Mouse (Mus musculus): Measurements from ENCODE around the gene Mpnd. TPM values are rescaled to one million over a fixed set of nuclear protein-coding genes. Genes with fewer than 3 reads are reported as not detected.

Mpnd gene
- polyA plus RNA-seq, 1 experiment from 2014 or later = 42.5 TPM

DNA sequence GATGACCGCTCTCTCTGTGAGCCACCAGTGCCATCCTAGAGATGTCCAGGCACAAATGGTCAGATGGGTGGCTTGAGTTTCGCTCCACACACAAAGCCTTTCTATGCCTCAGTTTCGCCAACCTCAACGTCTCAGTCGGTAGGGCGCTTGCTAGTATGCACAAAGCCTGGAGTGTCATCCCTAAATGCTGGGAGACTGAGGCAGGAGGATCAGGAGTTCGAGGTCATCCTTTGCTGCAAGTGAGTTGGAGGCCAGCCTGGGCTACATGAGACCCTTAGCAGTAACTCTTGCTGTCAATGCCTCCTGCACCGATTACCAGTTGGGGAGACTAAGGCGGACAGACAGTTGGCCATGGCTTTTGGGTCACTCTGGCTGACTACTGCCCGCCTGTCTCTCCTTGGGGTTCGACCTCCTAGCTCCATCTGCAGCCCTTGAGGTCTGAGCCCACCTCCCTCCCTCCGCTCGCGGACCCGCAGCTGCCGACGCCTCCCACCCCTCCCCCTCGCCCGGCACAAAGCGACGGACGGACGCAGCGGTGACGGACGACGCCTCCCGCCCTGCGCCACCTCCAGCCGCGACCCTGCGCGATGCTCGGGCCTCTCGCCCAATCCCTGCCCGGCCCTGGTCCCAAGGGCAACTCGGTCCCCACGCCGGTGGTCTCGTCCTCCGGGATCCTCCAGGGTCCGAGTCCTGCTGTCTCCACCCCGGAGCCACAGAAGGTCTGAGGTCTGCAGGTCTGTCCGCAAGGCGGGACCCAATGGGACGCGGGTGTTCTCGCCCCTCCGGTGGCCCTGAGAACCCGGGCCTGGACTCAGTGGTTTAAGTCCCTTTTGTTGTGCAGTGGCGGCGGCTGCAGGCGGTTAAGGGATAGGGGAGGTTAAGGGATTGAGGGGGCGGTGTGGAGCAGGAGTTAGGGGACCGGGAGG lies 35.3 kb upstream of the Mpnd start, which contains the start of gene Shd:
Shd (plus strand) TSS at position 502 of the 926 bp plus-strand sequence.
- 8% methylated on average over 55 of the region's 55 CpGs for WGBS
- Histone ChIP-seq H3K4me3 (ENCODE audit: low read depth, low read length) (peak within 1 kb of the TSS; percentile 45), H3K4me2 (peak within 1 kb of the TSS; percentile 75), H3K9ac (ENCODE audit: low read depth, low read length) (no peak within 1 kb of the TSS; the same call in 1 of the 2 replicates), H3K4me1 (replicated peaks; ENCODE audit: control insufficient read depth, insufficient read depth, low read length) (no peaks in the 10 kb centered on the region), H3K9me3 (ENCODE audit: control insufficient read depth, low read length) (no peaks in the 10 kb centered on the region), H3K27ac (ENCODE audit: low read depth, low read length) (no peak within 1 kb of the TSS), H3K27me3 (replicated peaks; ENCODE audit: control insufficient read depth, insufficient read depth, low read length) (peaks cover 41% of the 10 kb centered on the region), H3K36me3 (ENCODE audit: control insufficient read depth, insufficient read depth, low read length) (peaks cover 19% of the 10 kb centered on the region; the same call in 1 of the 2 replicates)
- DNase-seq (ENCODE audit: low spot score) = no peak
- ATAC-seq (replicated peaks; ENCODE audit: low FRiP score) = 0 out of 2 replicates have a peak, but pooled peaks have one; percentile 11

DNA sequence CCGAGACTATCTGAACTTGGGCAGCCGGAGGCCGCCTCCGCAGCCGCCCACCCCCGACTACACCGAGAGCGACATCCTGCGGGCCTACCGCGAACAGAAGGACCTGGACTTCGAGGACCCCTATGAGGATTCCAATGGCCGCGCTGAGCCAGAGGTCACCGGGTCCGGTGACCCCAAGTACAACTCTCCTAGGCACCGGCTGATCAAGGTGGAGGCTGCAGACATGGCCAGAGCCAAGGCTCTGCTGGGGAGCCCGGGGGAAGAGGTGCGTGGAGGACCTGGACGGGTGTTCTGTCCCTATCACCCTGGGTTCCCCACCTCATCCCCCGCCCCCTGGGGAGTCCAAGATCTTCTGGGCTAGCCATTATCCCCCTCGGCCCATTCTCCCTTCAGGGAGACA lies 34.1 kb upstream of the Mpnd start:
- WGBS = 30% methylated on average over 22 of the region's 22 CpGs
- no peaks in the 10 kb centered on the region for H3K9me3 ChIP-seq (ENCODE audit: control insufficient read depth, low read length)
- DNase-seq (ENCODE audit: low spot score) (no peak), ATAC-seq (replicated peaks; ENCODE audit: low FRiP score) (no peak)
- no peaks in the 10 kb centered on the region for H3K4me1 ChIP-seq (replicated peaks; ENCODE audit: control insufficient read depth, insufficient read depth, low read length)
- H3K9ac ChIP-seq (ENCODE audit: low read depth, low read length) = no peak overlapping the region
- peaks cover 41% of the 10 kb centered on the region for H3K27me3 ChIP-seq (replicated peaks; ENCODE audit: control insufficient read depth, insufficient read depth, low read length)
- H3K36me3 ChIP-seq (ENCODE audit: control insufficient read depth, insufficient read depth, low read length) = peaks cover 12% of the 10 kb centered on the region; the same call in 1 of the 2 replicates
- H3K4me2 ChIP-seq = peak overlapping the region; percentile 75; the same call in 1 of the 2 replicates
- H3K27ac ChIP-seq (ENCODE audit: low read depth, low read length) = no peak overlapping the region
- H3K4me3 ChIP-seq (ENCODE audit: low read depth, low read length) = no peak overlapping the region

DNA sequence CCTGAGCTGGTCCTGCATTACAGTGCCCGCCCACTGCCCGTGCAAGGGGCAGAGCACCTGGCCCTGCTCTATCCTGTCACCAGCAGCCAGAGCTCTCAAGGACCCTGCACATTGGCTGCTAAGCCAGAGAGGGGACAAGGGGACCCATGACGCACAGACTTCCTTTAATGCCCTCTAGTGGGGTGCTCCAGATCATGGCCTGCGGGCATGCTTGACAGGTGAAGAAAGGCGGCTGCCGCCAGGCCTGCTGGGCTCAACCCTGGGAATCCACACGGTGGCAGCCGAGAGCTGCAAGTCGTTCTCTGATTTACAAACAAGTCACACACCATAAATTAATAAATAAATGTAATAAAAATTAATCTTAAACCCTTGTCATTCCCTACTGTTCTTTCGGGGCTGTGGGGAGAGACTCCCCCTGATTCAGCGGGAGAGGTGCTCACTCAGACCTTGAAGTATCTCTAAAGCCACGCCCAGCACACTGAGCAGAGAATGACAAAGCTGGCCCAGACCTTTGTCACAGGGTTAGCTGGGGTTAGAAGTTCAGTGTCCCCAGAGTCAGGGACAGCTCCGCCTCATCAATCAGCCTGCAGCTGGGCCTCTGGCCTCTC lies 29.2 kb upstream of the Mpnd start:
- 17% methylated on average over 13 of the region's 13 CpGs for WGBS
- Histone ChIP-seq H3K4me3 (ENCODE audit: low read depth, low read length) (no peak overlapping the region), H3K27ac (ENCODE audit: low read depth, low read length) (no peak overlapping the region), H3K36me3 (ENCODE audit: control insufficient read depth, insufficient read depth, low read length) (no peaks in the 10 kb centered on the region), H3K4me2 (no peak overlapping the region), H3K27me3 (replicated peaks; ENCODE audit: control insufficient read depth, insufficient read depth, low read length) (peaks cover 19% of the 10 kb centered on the region), H3K4me1 (replicated peaks; ENCODE audit: control insufficient read depth, insufficient read depth, low read length) (no peaks in the 10 kb centered on the region), H3K9me3 (ENCODE audit: control insufficient read depth, low read length) (no peaks in the 10 kb centered on the region), H3K9ac (ENCODE audit: low read depth, low read length) (no peak overlapping the region)
- ATAC-seq (replicated peaks; ENCODE audit: low FRiP score) (peak; percentile 53), DNase-seq (ENCODE audit: low spot score) (peak; percentile 68)

DNA sequence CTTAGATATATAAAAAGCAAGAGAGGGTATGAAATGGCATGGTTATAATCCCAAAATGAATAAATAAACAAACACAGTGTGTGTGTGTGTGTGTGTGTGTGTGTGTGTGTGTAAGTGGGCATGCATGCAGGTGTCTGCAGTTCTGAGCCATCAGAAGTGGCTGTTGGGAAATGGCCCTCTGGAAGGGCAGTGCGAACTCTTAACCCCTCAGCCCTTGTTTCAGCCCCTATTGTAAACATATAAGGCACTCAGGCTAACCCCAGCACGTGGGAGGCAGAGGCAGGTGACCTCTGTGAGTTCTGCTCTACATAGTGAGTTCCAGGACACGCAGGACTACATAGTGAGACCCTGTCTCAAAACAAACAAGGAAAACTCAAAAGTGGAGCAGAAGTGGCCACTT lies 28.2 kb upstream of the Mpnd start:
- no peak overlapping the region for H3K4me2 ChIP-seq
- H3K27ac ChIP-seq (ENCODE audit: low read depth, low read length) = no peak overlapping the region
- no peak overlapping the region for H3K9ac ChIP-seq (ENCODE audit: low read depth, low read length)
- H3K9me3 ChIP-seq (ENCODE audit: control insufficient read depth, low read length) = no peaks in the 10 kb centered on the region
- H3K4me3 ChIP-seq (ENCODE audit: low read depth, low read length) = no peak overlapping the region
- no peak for ATAC-seq (replicated peaks; ENCODE audit: low FRiP score)
- H3K36me3 ChIP-seq (ENCODE audit: control insufficient read depth, insufficient read depth, low read length) = no peaks in the 10 kb centered on the region
- peaks cover 12% of the 10 kb centered on the region for H3K27me3 ChIP-seq (replicated peaks; ENCODE audit: control insufficient read depth, insufficient read depth, low read length)
- WGBS = 48% methylated on average over 3 of the region's 3 CpGs
- no peaks in the 10 kb centered on the region for H3K4me1 ChIP-seq (replicated peaks; ENCODE audit: control insufficient read depth, insufficient read depth, low read length)
- no peak for DNase-seq (ENCODE audit: low spot score)

DNA sequence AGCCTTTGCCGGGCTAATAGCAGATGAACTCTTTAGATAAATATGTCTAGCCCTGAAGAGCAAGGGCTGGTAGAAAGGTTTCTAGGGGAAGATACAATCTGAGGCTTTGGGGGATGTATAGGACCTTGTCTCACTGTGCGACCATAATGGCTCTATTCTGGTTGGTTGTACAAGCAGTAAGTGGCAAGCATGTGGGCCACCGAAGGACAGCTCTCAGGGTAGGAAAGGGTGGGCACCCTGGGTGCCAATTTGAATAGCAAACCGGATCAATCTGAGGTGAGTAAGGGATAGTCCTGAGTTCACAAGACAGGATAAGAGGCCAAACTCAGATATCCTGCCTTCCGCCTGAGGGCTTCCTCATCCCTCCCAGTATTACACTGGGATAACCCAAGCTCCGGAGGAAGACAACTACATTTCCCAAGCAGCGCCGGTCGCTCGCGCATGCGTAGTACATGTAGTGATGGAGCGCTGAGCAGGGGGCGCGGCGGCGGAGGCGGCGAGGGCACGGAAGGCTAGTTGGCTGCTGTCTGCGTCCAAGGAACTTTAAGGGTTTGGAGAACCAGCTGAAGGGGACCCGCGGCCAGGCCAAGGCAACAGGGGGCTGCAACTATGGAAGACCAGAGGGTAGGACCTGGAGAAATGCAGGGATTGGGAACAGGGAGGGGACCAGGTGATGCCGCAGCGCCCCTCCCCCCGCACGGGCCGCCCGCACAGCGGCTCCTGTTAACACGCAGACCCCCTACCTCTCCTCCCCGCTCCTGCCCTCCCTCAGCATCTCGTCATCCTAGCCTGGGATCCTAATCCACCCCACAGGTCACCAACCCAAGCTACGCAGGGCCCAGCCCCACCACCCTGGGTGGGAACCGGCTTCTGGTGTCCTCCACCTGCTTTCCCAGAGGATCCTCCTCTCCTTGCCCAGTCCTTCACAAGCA lies 19.2 kb upstream of the Mpnd start, which contains the start of gene Fsd1:
Fsd1 (plus strand) TSS at position 480 of the 932 bp plus-strand sequence.
- Histone ChIP-seq H3K27ac (ENCODE audit: low read depth, low read length) (no peak within 1 kb of the TSS), H3K27me3 (replicated peaks; ENCODE audit: control insufficient read depth, insufficient read depth, low read length) (peaks cover 23% of the 10 kb centered on the region), H3K36me3 (ENCODE audit: control insufficient read depth, insufficient read depth, low read length) (no peaks in the 10 kb centered on the region), H3K4me3 (ENCODE audit: low read depth, low read length) (peak within 1 kb of the TSS; percentile 38), H3K9ac (ENCODE audit: low read depth, low read length) (no peak within 1 kb of the TSS), H3K4me2 (peak within 1 kb of the TSS; percentile 57), H3K9me3 (ENCODE audit: control insufficient read depth, low read length) (no peaks in the 10 kb centered on the region), H3K4me1 (replicated peaks; ENCODE audit: control insufficient read depth, insufficient read depth, low read length) (no peaks in the 10 kb centered on the region)
- WGBS = 9% methylated on average over 34 of the region's 35 CpGs
- ATAC-seq (replicated peaks; ENCODE audit: low FRiP score) (peak; percentile 29; the same call in 1 of the 2 replicates), DNase-seq (ENCODE audit: low spot score) (no peak)

DNA sequence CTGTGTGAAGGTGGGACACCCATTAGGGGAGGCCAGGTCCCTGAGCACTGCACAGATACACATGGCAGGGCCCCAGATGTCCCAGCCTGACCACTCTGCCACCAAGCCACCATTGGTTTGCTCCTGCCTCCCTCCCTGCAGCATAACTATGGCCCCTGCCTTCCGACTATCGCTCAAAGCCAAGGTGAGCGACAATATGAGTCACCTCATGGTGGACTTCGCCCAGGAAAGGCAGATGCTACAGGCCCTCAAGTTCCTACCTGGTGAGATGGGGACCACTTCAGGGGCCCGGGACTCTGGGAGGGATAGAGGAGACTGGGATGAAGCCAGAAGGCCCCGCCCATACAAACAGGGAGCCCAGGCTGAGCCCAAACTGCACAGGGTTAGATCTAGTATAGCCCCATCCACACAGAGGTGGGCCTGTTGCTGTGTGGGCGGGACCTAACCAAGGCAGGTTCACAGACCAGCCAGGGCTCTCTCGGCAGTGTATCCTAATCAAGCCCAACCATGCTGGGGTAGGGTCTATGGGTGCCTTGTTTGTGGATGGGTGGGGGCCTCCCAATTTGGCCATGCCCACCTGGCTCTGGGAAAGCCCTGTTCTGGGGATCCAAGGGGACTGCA lies 15.1 kb upstream of the Mpnd start:
- H3K36me3 ChIP-seq (ENCODE audit: control insufficient read depth, insufficient read depth, low read length) = no peaks in the 10 kb centered on the region
- H3K27ac ChIP-seq (ENCODE audit: low read depth, low read length) = no peak overlapping the region
- no peaks in the 10 kb centered on the region for H3K4me1 ChIP-seq (replicated peaks; ENCODE audit: control insufficient read depth, insufficient read depth, low read length)
- no peak overlapping the region for H3K4me2 ChIP-seq
- no peak for ATAC-seq (replicated peaks; ENCODE audit: low FRiP score)
- WGBS = 65% methylated on average over 8 of the region's 8 CpGs
- H3K9me3 ChIP-seq (ENCODE audit: control insufficient read depth, low read length) = no peaks in the 10 kb centered on the region
- no peak for DNase-seq (ENCODE audit: low spot score)
- peaks cover 22% of the 10 kb centered on the region for H3K27me3 ChIP-seq (replicated peaks; ENCODE audit: control insufficient read depth, insufficient read depth, low read length)
- no peak overlapping the region for H3K4me3 ChIP-seq (ENCODE audit: low read depth, low read length)
- no peak overlapping the region for H3K9ac ChIP-seq (ENCODE audit: low read depth, low read length)

DNA sequence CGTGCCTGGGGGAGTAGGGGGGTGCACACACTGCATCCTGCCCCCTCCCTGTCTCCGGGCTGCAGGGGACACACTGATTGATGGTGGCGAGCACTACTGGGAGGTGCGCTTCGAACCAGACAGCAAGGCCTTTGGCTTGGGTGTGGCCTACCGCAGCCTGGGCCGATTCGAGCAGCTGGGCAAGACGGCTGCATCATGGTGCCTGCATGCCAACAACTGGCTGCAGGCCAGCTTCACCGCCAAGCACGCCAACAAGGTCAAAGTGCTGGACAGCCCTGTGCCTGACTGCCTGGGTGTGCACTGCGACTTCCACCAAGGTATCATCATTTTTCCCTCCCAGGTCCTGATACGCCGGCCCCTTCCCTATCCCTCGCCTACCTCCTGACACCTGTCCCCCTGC lies 9.5 kb upstream of the Mpnd start:
- Histone ChIP-seq H3K36me3 (ENCODE audit: control insufficient read depth, insufficient read depth, low read length) (no peaks in the 10 kb centered on the region), H3K27me3 (replicated peaks; ENCODE audit: control insufficient read depth, insufficient read depth, low read length) (peaks cover 6% of the 10 kb centered on the region), H3K4me3 (ENCODE audit: low read depth, low read length) (no peak overlapping the region), H3K4me2 (no peak overlapping the region), H3K9ac (ENCODE audit: low read depth, low read length) (no peak overlapping the region), H3K27ac (ENCODE audit: low read depth, low read length) (no peak overlapping the region), H3K9me3 (ENCODE audit: control insufficient read depth, low read length) (no peaks in the 10 kb centered on the region), H3K4me1 (replicated peaks; ENCODE audit: control insufficient read depth, insufficient read depth, low read length) (peaks cover 3% of the 10 kb centered on the region; the same call in 1 of the 2 replicates)
- ATAC-seq (replicated peaks; ENCODE audit: low FRiP score) (no peak), DNase-seq (ENCODE audit: low spot score) (no peak)
- WGBS = 82% methylated on average over 15 of the region's 15 CpGs

Data from liver, embryonic 11.5 days (tissue).